Mouse (Mus musculus) cerebellum, adult 2 months (tissue): ENCODE data around the gene Pdzk1ip1. TPM values are rescaled to one million over a fixed set of nuclear protein-coding genes. Genes with fewer than 3 reads are reported as not detected.

ENCODE experiments used
- DNase-seq, 2 experiments: peaks; one replicate each; pipeline ENCODE4 v3.0.0; 2021
- H3K27ac ChIP-seq: fragments of 200-500 bp; 2 replicates; pipeline ENCODE4 v1.5.1; 2012; ENCODE audit warnings: low read length, control low read depth, inconsistent platforms; ENCODE audit not compliant: insufficient read depth
- H3K27me3 ChIP-seq: fragments of 200-500 bp; 2 replicates; pipeline ENCODE4 v1.6.1; 2012; ENCODE audit warnings: inconsistent platforms, mild to moderate bottlenecking, low read length, moderate library complexity; ENCODE audit not compliant: control insufficient read depth, insufficient read depth
- H3K4me1 ChIP-seq: fragments of 200-500 bp; 2 replicates; pipeline ENCODE4 v1.6.1; 2011; ENCODE audit warnings: low read length; ENCODE audit not compliant: control insufficient read depth, insufficient read depth
- H3K4me3 ChIP-seq: fragments of 200-500 bp; replicated peaks from 2 replicates; pipeline ENCODE3; 2011; ENCODE audit warnings: mild to moderate bottlenecking, low read depth, low read length, control low read depth; ENCODE audit not compliant: insufficient read depth
- CTCF ChIP-seq: fragments of 200-500 bp; IDR thresholded peaks from 2 replicates; pipeline ENCODE4 v1.5.1; 2011; ENCODE audit warnings: low read depth, mild to moderate bottlenecking, control low read depth, low read length, moderate library complexity, borderline replicate concordance; ENCODE audit not compliant: insufficient read depth
- POLR2A ChIP-seq: fragments of 200-500 bp; IDR thresholded peaks from 2 replicates; pipeline ENCODE4 v1.6.1; 2011; ENCODE audit warnings: low read length, control low read depth, borderline replicate concordance; ENCODE audit not compliant: insufficient read depth
- WGBS: fragments of 180-500 bp; shearing (Covaris S2); methylation state at CpG from one replicate; pipeline ENCODE4 v1.1.7; 2018; 5-methylcytosine and 5-hydroxymethylcytosine counted together
- polyA plus RNA-seq: library from polyadenylated mRNA; depleted of rRNA; stranded (reverse); fragments of >200 nt; gene quantifications from 2 replicates; pipeline ENCODE4 v1.2.3, GENCODE M21; 2012

Gene Pdzk1ip1
- polyA plus RNA-seq, 1 experiment = 0.74 TPM

GRCm38 (mm10) chr4:115094056-115094455 is 5.5 kb downstream of the Pdzk1ip1 start:
- TF ChIP-seq CTCF = no peak
- TF ChIP-seq POLR2A = no peak

GRCm38 (mm10) chr4:115095671-115096434 is 7.3 kb downstream of the Pdzk1ip1 start:
- WGBS = 2% methylated on average over 29 of the region's 31 CpGs
- Histone ChIP-seq H3K27me3 (peaks cover 2% of the 10 kb centered on the region; the same call in 1 of the 2 replicates), H3K4me1 (peaks cover 3% of the 10 kb centered on the region; the same call in 1 of the 2 replicates), H3K27ac (no peak overlapping the region), H3K4me3 (no peak overlapping the region)
- DNase-seq = peak; percentile 5 to 10
- no peak for TF ChIP-seq POLR2A

More at GRCm38 (mm10) chr4:115094056-115094455, 5.5 kb downstream of the Pdzk1ip1 start:
- DNase-seq = no peak
- Histone ChIP-seq H3K27ac (no peak overlapping the region), H3K4me3 (no peak overlapping the region), H3K27me3 (peaks cover 2% of the 10 kb centered on the region; the same call in 1 of the 2 replicates), H3K4me1 (peaks cover 3% of the 10 kb centered on the region; the same call in 1 of the 2 replicates)
- 74% methylated on average over 2 of the region's 2 CpGs for WGBS

GRCm38 (mm10) chr4:115096435-115097145 is 8.1 kb downstream of the Pdzk1ip1 start:
- no peak for DNase-seq
- no peak for TF ChIP-seq POLR2A
- TF ChIP-seq CTCF = no peak
- Histone ChIP-seq H3K4me3 (no peak overlapping the region), H3K27ac (no peak overlapping the region), H3K27me3 (peaks cover 2% of the 10 kb centered on the region; the same call in 1 of the 2 replicates), H3K4me1 (peaks cover 3% of the 10 kb centered on the region; the same call in 1 of the 2 replicates)
- 29% methylated on average over 11 of the region's 11 CpGs for WGBS

- Histone ChIP-seq H3K4me1 (peaks cover 3% of the 10 kb centered on the region; the same call in 1 of the 2 replicates), H3K27me3 (peaks cover 2% of the 10 kb centered on the region; the same call in 1 of the 2 replicates), H3K4me3 (peak overlapping the region; percentile 29), H3K27ac (no peak overlapping the region)
- DNase-seq = no peak
- TF ChIP-seq CTCF (peak; percentile 35), POLR2A (no peak)
- WGBS = 0% methylated on average over 6 of the region's 6 CpGs
Observed at GRCm38 (mm10) chr4:115097146-115097496, 8.6 kb downstream of the Pdzk1ip1 start.

GRCm38 (mm10) chr4:115101682-115102081 is 13.2 kb downstream of the Pdzk1ip1 start:
- Histone ChIP-seq H3K27me3 (no peaks in the 10 kb centered on the region; the same call in 1 of the 2 replicates), H3K4me1 (no peaks in the 10 kb centered on the region), H3K27ac (no peak overlapping the region), H3K4me3 (no peak overlapping the region)
- peak; percentile 93 for TF ChIP-seq CTCF
- no peak for TF ChIP-seq POLR2A
- peak; percentile 38 to 55 for DNase-seq
- WGBS = 34% methylated on average over 6 of the region's 6 CpGs

GRCm38 (mm10) chr4:115103510-115103909 is 15.0 kb downstream of the Pdzk1ip1 start:
- no peak for DNase-seq
- H3K4me3 ChIP-seq = no peak overlapping the region
- H3K4me1 ChIP-seq = no peaks in the 10 kb centered on the region
- WGBS = 58% methylated on average over 4 of the region's 4 CpGs
- no peaks in the 10 kb centered on the region; the same call in 1 of the 2 replicates for H3K27me3 ChIP-seq
- no peak overlapping the region for H3K27ac ChIP-seq
- TF ChIP-seq POLR2A = no peak
- TF ChIP-seq CTCF = no peak

- 69% methylated on average over 2 of the region's 2 CpGs for WGBS
- no peak for DNase-seq
- H3K27ac ChIP-seq = no peak overlapping the region
- no peak overlapping the region for H3K4me3 ChIP-seq
- TF ChIP-seq CTCF = no peak
- H3K27me3 ChIP-seq = no peaks in the 10 kb centered on the region; the same call in 1 of the 2 replicates
- H3K4me1 ChIP-seq = no peaks in the 10 kb centered on the region
Observed at GRCm38 (mm10) chr4:115111167-115111566, 22.7 kb downstream of the Pdzk1ip1 start.

GRCm38 (mm10) chr4:115113266-115113665 is 24.8 kb downstream of the Pdzk1ip1 start:
- WGBS = 14% methylated on average over 5 of the region's 5 CpGs
- H3K27ac ChIP-seq = no peak overlapping the region
- no peak for TF ChIP-seq POLR2A
- TF ChIP-seq CTCF = no peak
- H3K27me3 ChIP-seq = no peaks in the 10 kb centered on the region
- H3K4me1 ChIP-seq = no peaks in the 10 kb centered on the region
- DNase-seq = no peak
- no peak overlapping the region for H3K4me3 ChIP-seq
